Mouse (Mus musculus) C2C12 (cell line): Measurements from ENCODE around the gene Gpr37l1.

Experiments
- CTCF ChIP-seq: IDR thresholded peaks from one replicate; pipeline ENCODE4 v1.5.1; 2011; ENCODE audit not compliant: control insufficient read depth, insufficient read depth, insufficient read length
- MYOD1 ChIP-seq: IDR thresholded peaks from one replicate; pipeline ENCODE4 v1.6.1; 2011; ENCODE audit warnings: low read depth; ENCODE audit not compliant: control insufficient read depth, insufficient read length
- USF1 ChIP-seq: IDR thresholded peaks from one replicate; pipeline ENCODE4 v1.6.1; 2011; ENCODE audit warnings: low read depth, mild to moderate bottlenecking, control low read depth, moderate library complexity

DNA sequence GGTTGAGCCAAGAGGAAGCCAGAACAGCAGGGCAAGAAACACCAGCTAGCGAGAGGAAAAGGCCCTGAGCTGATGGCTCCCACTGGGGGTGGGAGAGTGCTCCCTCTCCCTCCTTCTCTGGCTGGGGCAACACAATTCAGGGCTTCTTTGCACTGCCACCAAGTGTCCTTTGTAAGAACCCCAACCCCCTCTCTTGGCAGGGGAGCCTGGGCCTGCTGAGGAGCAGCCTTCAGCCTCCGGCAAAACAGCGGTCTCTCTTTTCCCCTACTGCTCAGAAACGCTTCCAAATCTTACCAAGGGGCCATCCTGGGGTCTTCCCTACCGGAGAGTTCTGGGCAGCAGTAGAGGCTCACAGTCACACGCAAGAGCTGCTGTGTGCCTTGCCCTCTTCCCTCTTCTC, 4.8 kb downstream of the Gpr37l1 start:
- TF ChIP-seq MYOD1 (no peak), CTCF (no peak), USF1 (no peak)
